Mouse (Mus musculus): ENCODE results near the gene Snx27.

DNA sequence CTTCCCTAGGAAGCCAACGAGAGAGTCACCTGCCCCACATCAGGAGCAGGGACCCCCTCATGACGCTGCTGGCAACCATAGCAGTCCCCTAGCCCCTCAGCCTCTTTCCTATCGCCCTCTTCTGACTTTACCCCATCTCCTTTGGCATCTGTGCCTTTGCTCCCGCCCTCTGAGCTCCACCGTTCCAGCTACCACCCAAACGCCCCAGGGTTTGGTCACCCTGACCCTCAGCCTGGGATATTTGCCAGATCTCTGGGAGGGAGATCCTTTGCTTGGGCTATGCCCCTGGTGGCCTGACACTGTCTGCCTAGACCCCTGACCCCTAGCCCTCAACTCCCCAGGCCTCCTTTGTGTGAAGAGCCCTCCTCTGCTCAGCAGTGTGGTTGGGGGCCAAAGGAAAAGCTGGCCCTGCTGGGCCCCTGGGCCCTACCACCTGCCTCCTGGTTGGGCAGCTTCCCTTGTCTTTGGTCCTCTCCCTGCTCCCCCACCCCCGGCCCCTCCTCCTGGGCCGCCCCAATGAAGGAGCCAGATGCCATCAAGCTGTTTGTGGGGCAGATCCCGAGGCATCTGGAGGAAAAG is 103.8 kb downstream of the Snx27 start:
- TF ChIP-seq GATA1 (IDR thresholded peaks at IDR 0.05; ENCODE audit: low read length) (no peak), TAL1 (IDR thresholded peaks at IDR 0.05; ENCODE audit: low read length) (no peak)
